Mouse (Mus musculus): ENCODE data around the gene Rufy3. TPM values are rescaled to one million over a fixed set of nuclear protein-coding genes. Genes with fewer than 3 reads are reported as not detected.

Gene Rufy3
- total RNA-seq, 2 experiments from 2014 or later = 12.7 to 15.3 TPM

- no peak for ATAC-seq (replicated peaks; ENCODE audit: poor library complexity, severe bottlenecking)
Observed at GRCm38 (mm10) chr5:88574829-88575228, 10.0 kb downstream of the Rufy3 start.

- ATAC-seq (replicated peaks; ENCODE audit: poor library complexity, severe bottlenecking) = no peak
Observed at GRCm38 (mm10) chr5:88575506-88576338, 10.9 kb downstream of the Rufy3 start.

GRCm38 (mm10) chr5:88580681-88581080 is 15.8 kb downstream of the Rufy3 start:
- peak; percentile 44 for ATAC-seq (replicated peaks; ENCODE audit: poor library complexity, severe bottlenecking)

GRCm38 (mm10) chr5:88581343-88581742 is 16.5 kb downstream of the Rufy3 start:
- no peak for ATAC-seq (replicated peaks; ENCODE audit: poor library complexity, severe bottlenecking)

- no peak for ATAC-seq (replicated peaks; ENCODE audit: poor library complexity, severe bottlenecking)
Observed at GRCm38 (mm10) chr5:88583271-88584031, 18.6 kb downstream of the Rufy3 start.

- no peak for ATAC-seq (replicated peaks; ENCODE audit: poor library complexity, severe bottlenecking)
Observed at GRCm38 (mm10) chr5:88584061-88584460, 19.2 kb downstream of the Rufy3 start.

GRCm38 (mm10) chr5:88586407-88587174 is 21.8 kb downstream of the Rufy3 start:
- ATAC-seq (replicated peaks; ENCODE audit: poor library complexity, severe bottlenecking) = no peak

GRCm38 (mm10) chr5:88587211-88587934 is 22.5 kb downstream of the Rufy3 start:
- ATAC-seq (replicated peaks; ENCODE audit: poor library complexity, severe bottlenecking) = peak; percentile 22; the same call in 1 of the 2 replicates

- no peak for ATAC-seq (replicated peaks; ENCODE audit: poor library complexity, severe bottlenecking)
Observed at GRCm38 (mm10) chr5:88588481-88588880, 23.6 kb downstream of the Rufy3 start.

- ATAC-seq (replicated peaks; ENCODE audit: poor library complexity, severe bottlenecking) = no peak
Observed at GRCm38 (mm10) chr5:88593421-88594172, 28.8 kb downstream of the Rufy3 start.

- ATAC-seq (replicated peaks; ENCODE audit: poor library complexity, severe bottlenecking) = no peak
Observed at GRCm38 (mm10) chr5:88594173-88594569, 29.3 kb downstream of the Rufy3 start.

GRCm38 (mm10) chr5:88595537-88596455 is 31.0 kb downstream of the Rufy3 start:
- ATAC-seq (replicated peaks; ENCODE audit: poor library complexity, severe bottlenecking) = peak; percentile 89

GRCm38 (mm10) chr5:88598961-88599360 is 34.1 kb downstream of the Rufy3 start:
- ATAC-seq (replicated peaks; ENCODE audit: poor library complexity, severe bottlenecking) = no peak

GRCm38 (mm10) chr5:88602030-88602429 is 37.2 kb downstream of the Rufy3 start:
- ATAC-seq (replicated peaks; ENCODE audit: poor library complexity, severe bottlenecking) = no peak

GRCm38 (mm10) chr5:88602713-88603112 is 37.9 kb downstream of the Rufy3 start:
- ATAC-seq (replicated peaks; ENCODE audit: poor library complexity, severe bottlenecking) = no peak

- ATAC-seq (replicated peaks; ENCODE audit: poor library complexity, severe bottlenecking) = no peak
Observed at GRCm38 (mm10) chr5:88604046-88604445, 39.2 kb downstream of the Rufy3 start.

GRCm38 (mm10) chr5:88604641-88605358 is 40.0 kb downstream of the Rufy3 start:
- no peak for ATAC-seq (replicated peaks; ENCODE audit: poor library complexity, severe bottlenecking)

- no peak for ATAC-seq (replicated peaks; ENCODE audit: poor library complexity, severe bottlenecking)
Observed at GRCm38 (mm10) chr5:88614129-88614528, 49.3 kb downstream of the Rufy3 start.

Data from granulocyte monocyte progenitor cell, adult 5-6 weeks (primary cell).